Mouse (Mus musculus) 3T3-L1 (cell line): ENCODE measurements around the gene Tmem171.

Experiments used
- DNase-seq: peaks from one replicate; pipeline ENCODE4 v3.0.0-alpha.2; 2015; ENCODE audit warnings: low read depth, low spot score

The Tmem171 gene

GRCm38 (mm10) chr13:98694773-98695314 is at the start of gene Tmem171:
Gene Tmem171 (minus strand): TSS chr13:98694834.
- DNase-seq = no peak

GRCm38 (mm10) chr13:98743829-98744228 is 49.2 kb upstream of the Tmem171 start:
- no peak for DNase-seq

- DNase-seq = no peak
Measured at GRCm38 (mm10) chr13:98743214-98743613, 48.6 kb upstream of the Tmem171 start.

DNA sequence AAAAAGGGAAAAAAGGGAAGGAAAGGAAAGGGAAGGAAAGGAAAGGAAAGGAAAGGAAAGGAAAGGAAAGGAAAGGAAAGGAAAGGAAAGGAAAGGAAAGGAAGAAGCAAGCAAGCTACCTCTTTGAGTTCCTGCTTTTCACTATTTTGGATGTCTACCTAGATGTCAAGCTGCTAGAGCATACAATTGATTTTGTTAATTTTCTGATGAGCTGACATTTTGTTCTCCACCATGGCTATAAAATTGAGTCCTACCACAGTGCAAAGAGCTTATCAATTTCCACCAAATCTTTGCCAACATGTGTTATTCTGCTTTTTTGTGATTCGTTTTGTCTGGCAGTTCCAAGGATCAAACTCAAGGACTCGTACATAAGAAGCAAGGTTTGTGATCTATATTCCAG is 43.6 kb upstream of the Tmem171 start:
- no peak for DNase-seq

- DNase-seq = no peak
Measured at GRCm38 (mm10) chr13:98733292-98733691, 38.7 kb upstream of the Tmem171 start.

- DNase-seq = peak; percentile 78
Measured at GRCm38 (mm10) chr13:98729271-98730062, 34.8 kb upstream of the Tmem171 start.

DNA sequence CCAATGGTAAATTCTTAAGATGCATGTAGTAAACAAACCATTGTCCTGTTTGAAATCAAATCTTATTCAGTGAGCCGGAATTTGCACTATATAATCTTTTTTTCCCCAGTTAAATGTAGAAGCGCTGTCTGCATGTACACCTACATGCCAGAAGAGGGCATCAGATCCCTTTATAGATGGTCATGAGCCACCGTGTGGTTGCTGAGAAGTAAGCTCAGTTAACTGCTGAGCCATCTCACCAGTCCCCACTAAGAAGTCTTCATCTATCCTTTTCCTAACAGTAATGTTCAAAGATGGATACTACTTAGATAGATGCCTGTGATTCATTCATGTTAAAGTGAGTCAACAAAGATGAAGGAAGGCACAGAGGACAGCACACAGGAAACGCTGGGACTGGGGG is 31.9 kb upstream of the Tmem171 start:
- DNase-seq = peak; percentile 44

DNA sequence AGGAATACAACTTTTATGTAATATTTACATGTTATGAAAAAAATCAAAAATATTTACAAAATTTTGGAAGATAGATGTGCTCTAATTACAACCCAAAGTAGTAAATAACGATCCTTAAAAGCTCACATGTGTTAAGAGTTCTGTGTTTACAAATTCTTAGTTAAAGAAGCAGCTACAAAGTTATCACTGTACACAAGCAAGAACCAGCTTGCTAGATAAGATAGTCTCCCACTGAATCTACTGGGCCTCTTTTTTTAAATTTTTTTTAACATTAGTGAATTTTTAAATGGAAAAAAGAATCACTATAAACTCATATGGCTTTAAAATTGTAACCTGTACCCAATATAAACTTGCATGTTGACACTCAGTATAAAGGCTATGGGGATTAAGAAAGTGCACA is 28.8 kb upstream of the Tmem171 start:
- no peak for DNase-seq

GRCm38 (mm10) chr13:98722296-98722695 is 27.7 kb upstream of the Tmem171 start:
- DNase-seq = peak; percentile 24

GRCm38 (mm10) chr13:98716176-98716575 is 21.5 kb upstream of the Tmem171 start:
- no peak for DNase-seq

- no peak for DNase-seq
Measured at GRCm38 (mm10) chr13:98715443-98715990, 20.9 kb upstream of the Tmem171 start.

DNA sequence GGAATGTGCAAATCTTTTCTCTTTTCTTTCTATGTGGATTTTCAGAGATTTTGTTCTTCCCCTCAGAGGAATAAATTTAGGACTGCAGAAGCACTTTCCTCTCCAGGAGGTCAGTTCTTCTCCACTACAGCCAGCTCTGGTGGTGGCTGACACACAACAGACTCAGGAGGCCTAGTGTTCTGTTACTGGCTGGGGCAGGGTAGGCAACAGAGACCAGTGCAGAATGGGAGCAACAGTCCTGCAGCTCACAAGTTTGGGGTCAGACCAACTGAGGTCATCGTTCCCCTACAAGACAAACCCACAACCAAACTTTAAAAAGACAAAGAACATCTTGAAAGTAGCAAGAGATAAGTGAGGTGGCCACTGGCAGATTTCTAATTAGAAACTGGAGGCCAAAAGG is 16.0 kb upstream of the Tmem171 start:
- no peak for DNase-seq

- DNase-seq = no peak
Measured at GRCm38 (mm10) chr13:98710236-98710635, 15.6 kb upstream of the Tmem171 start.

DNA sequence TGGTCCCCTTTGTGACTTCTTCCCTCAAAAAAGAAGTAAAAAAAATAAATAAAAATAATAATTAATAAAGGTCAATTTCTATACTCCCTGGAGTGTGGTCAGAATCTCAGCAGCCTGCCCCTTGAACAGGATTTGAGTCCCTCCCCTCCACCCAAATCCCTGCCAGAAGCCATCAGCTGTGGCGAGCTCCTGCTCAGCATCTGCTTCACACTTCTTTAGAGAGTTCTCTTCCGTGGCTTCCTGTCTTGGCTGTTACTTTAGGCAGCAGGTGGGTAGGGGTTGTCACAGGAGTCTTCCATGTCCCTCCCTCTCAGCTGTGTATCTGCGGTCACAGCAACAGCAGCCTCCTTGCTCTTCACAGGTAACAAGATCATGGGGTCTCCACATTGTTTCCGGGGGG is 10.9 kb upstream of the Tmem171 start:
- no peak for DNase-seq

- no peak for DNase-seq
Measured at GRCm38 (mm10) chr13:98703786-98704185, 9.2 kb upstream of the Tmem171 start.

GRCm38 (mm10) chr13:98702361-98702760 is 7.7 kb upstream of the Tmem171 start:
- no peak for DNase-seq

DNA sequence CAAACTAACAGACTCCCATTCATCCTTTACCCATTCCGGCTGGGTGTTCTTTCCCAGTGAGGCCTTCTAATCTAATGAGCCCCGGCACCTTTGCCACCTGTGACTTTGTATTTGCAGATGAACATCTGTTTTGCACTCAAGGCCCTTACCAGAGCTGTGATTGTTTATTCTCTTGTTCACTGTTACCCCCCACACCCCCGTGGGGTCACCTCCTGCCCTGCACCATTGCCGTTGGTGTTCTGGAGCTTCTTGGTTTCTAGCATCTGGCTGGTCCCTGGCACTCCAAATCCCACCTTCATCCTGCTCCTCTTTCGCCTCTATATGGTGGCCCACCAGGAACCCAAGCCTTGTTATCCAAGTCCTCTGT is 6.7 kb upstream of the Tmem171 start:
- DNase-seq = no peak

DNA sequence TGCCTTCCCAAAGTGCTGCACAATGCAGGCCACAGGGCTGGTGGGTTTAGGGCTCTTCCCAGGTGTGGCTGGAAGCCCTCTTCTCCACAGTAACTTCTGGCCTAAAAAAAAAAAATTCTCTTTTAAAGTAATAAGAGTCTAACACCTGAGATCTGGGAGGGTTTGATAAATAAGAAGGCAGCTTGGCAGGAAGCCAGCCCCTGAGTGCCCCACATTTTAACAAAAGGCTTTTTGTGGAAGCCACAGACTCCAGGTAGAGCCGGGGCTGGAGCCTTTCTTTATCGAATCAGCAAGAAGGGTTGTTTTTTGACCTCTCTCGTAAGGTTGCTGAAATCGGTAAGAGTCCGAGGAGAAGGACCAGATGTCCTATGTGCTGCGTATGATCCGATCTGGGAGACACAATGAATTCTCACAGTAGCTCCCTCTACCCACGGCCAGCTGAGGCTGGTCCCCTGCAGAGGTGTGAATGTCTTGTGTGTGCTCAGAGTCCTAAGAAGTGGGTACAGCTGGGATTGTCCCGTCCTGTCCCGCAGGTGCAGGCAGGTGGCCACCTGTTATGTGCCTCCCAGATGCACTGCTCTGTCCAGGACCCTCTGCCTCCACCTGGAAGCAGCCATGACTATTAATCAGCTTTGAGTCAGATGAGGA is 6.2 kb upstream of the Tmem171 start:
- DNase-seq = no peak

- no peak for DNase-seq
Measured at GRCm38 (mm10) chr13:98699982-98700540, 5.4 kb upstream of the Tmem171 start.

GRCm38 (mm10) chr13:98699051-98699744 is 4.6 kb upstream of the Tmem171 start:
- no peak for DNase-seq

DNA sequence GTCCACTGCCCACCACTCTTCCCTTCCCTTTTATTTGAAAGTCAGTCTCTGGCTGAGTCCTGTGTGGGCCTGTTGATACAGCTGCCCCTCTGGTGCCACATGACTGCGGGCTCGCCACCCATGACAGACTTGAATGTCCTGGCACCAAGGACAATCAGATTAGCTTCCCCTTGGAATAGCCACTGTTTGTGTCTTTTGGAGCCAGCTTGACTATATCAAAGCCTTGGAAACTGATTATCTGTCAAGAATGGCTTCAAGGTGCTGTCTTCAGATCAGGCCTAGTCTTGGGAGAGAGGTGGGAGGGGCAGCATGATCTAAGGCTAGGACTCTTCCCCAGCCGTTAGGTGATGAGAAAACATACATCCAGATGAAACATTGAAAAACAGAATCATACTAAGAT is 2.1 kb upstream of the Tmem171 start:
- DNase-seq = no peak

DNA sequence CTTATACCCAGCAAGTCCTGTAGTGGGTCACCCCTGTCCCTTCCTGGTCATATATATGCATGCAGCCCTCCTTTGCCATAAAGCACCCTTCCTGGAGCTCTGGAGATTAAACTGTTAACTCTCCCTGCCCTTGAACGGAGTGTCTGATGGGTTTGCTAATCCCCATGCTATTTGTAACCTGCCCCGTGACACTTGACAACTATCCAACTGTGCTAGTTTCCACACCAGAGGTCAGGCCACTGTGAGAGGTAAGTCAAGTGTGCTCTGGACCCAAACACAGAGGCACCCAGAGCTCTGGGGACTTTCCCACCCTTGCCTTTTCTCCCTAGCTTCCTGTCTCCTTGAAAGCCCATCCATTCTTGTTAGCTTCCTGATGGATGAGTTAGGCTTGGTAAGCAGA is 912 bp upstream of the Tmem171 start:
- no peak for DNase-seq
